Mouse (Mus musculus) lung, postnatal 0 days (tissue): ENCODE measurements around the gene Strn4.

Source experiments
- CTCF ChIP-seq: IDR thresholded peaks from 2 replicates; pipeline ENCODE4 v1.5.1; 2016; ENCODE audit warnings: antibody characterized with exemption, mild to moderate bottlenecking
- EP300 ChIP-seq: IDR thresholded peaks from 2 replicates; pipeline ENCODE4 v1.6.1; 2016; ENCODE audit warnings: antibody characterized with exemption, mild to moderate bottlenecking, control low read depth

DNA sequence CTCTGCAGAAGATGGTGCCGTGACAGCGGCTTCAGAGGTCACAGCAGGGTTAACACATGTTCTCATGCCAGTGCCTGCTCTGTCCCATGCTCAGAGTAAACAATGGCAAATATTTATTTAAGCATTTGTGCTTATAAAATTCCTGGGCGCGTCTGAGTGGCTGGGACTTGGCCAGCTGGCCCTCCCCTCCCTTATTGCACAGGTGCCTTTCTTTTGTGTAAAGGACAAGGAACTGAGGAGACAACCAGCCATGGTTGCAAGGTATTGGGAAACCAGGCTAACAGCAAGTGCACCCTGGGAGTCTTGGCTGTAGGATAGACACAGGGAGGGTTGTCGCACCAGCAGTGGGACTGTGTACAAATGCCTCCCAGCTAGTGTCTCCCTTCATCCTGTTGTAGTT lies 23.4 kb upstream of the Strn4 start:
- TF ChIP-seq CTCF (no peak), EP300 (peak; percentile 97)
